11 mouse cellular contexts compared by ENCODE assay signal in genomic region chrX:166328219-166328901, GRCm38 (mm10).
DNase-seq lines count a peak whose midpoint lies in the region; ATAC-seq lines count a peak whose summit lies in the region.
"Had no signal": no experiment of that assay in that cellular context is flagged by ENCODE, and none has a peak within 500 bp of the region (broad histone marks: within the 10 kb centered on the region; RNA-seq: fewer than 3 reads in every experiment).

No protein-coding gene starts in this region.

- DNase-seq in heart, embryonic 10.5 days (ENCODE audit: low spot score) = no peak
- no peak for DNase-seq in heart, postnatal 4 days
- DNase-seq in A20 (ENCODE audit: low read depth, low spot score) = peak; percentile 2
- peak; percentile 23 for DNase-seq in midbrain, embryonic 10.5 days (ENCODE audit: low spot score)
- no peak for DNase-seq in urinary bladder, postnatal 36 days (ENCODE audit: low spot score in 2 of 2)
- DNase-seq in heart, adult 11 months = no peak
- DNase-seq in spleen, postnatal 14 days (ENCODE audit: low spot score in 2 of 2) = no peak

- 0 out of 2 replicates have a peak, but pooled peaks cover 4% of the 10 kb centered on the region for H3K4me1 ChIP-seq in heart, embryonic 10.5 days
- peaks cover 26% of the 10 kb centered on the region for H3K4me1 ChIP-seq in forebrain, embryonic 13.5 days
- H3K4me1 ChIP-seq in midbrain, embryonic 10.5 days = peaks cover 20% of the 10 kb centered on the region

- 59% methylated on average over 3 of the region's 3 CpGs for WGBS in heart, embryonic 10.5 days
- 31% methylated on average over 3 of the region's 3 CpGs for WGBS in forebrain, embryonic 13.5 days
- WGBS in midbrain, embryonic 10.5 days = 44% methylated on average over 3 of the region's 3 CpGs

- H3K4me3 ChIP-seq in heart, embryonic 10.5 days = no peak overlapping the region
- H3K4me3 ChIP-seq in forebrain, embryonic 13.5 days = no peak overlapping the region
- peak overlapping the region; percentile 23; the same call in 1 of the 2 replicates for H3K4me3 ChIP-seq in midbrain, embryonic 10.5 days
- H3K4me3 ChIP-seq: heart, embryonic 12.5 days had no signal

- peaks cover 5% of the 10 kb centered on the region; the same call in 1 of the 2 replicates for H3K27me3 ChIP-seq in heart, embryonic 10.5 days (ENCODE audit: insufficient read depth, poor library complexity, severe bottlenecking)
- H3K27me3 ChIP-seq in forebrain, embryonic 13.5 days = no peaks in the 10 kb centered on the region; the same call in 1 of the 2 replicates
- peaks cover 86% of the 10 kb centered on the region for H3K27me3 ChIP-seq in midbrain, embryonic 10.5 days (ENCODE audit: low read depth, poor library complexity, severe bottlenecking)
- H3K27me3 ChIP-seq: heart, embryonic 12.5 days had no signal

- H3K9ac ChIP-seq in forebrain, embryonic 13.5 days = no peak overlapping the region
- H3K9ac ChIP-seq: heart, embryonic 12.5 days; liver, embryonic 14.5 days had no signal

- peak overlapping the region; percentile 47 for H3K4me2 ChIP-seq in forebrain, embryonic 13.5 days

- H3K36me3 ChIP-seq in heart, embryonic 10.5 days = no peaks in the 10 kb centered on the region
- H3K36me3 ChIP-seq in forebrain, embryonic 13.5 days (ENCODE audit: poor library complexity, severe bottlenecking) = no peaks in the 10 kb centered on the region
- no peaks in the 10 kb centered on the region for H3K36me3 ChIP-seq in midbrain, embryonic 10.5 days
- H3K36me3 ChIP-seq: heart, embryonic 12.5 days had no signal

- no peaks in the 10 kb centered on the region for H3K9me3 ChIP-seq in heart, embryonic 10.5 days
- H3K9me3 ChIP-seq in forebrain, embryonic 13.5 days (replicated peaks) = no peaks in the 10 kb centered on the region
- H3K9me3 ChIP-seq in midbrain, embryonic 10.5 days (replicated peaks) = no peaks in the 10 kb centered on the region
- H3K9me3 ChIP-seq: heart, embryonic 12.5 days had no signal

- 0 out of 2 replicates have a peak overlapping the region, but pooled peaks have one; percentile 42 for H3K27ac ChIP-seq in heart, embryonic 10.5 days
- peak overlapping the region; percentile 93 for H3K27ac ChIP-seq in forebrain, embryonic 13.5 days
- H3K27ac ChIP-seq in midbrain, embryonic 10.5 days (replicated peaks) = peak overlapping the region; percentile 89
- H3K27ac ChIP-seq: liver, embryonic 14.5 days; macrophage had no signal

- peak; percentile 3; the same call in 1 of the 2 replicates for ATAC-seq in forebrain, embryonic 13.5 days

Comparison
In these comparisons a context has a peak if more than half of its experiments do, and no peak if none do; other contexts are left out.
1. DNase-seq: peak in A20 (single experiment) and midbrain, embryonic 10.5 days (single experiment); none in heart, embryonic 10.5 days (single experiment), heart, postnatal 4 days (single experiment), urinary bladder, postnatal 36 days (0 of 2), heart, adult 11 months (single experiment) and spleen, postnatal 14 days (0 of 2).
2. H3K27ac ChIP-seq: peak in every context shown above with its lines; median percentile 93 in forebrain, embryonic 13.5 days; 89 in midbrain, embryonic 10.5 days; 42 in heart, embryonic 10.5 days.